Mouse (Mus musculus) olfactory bulb, adult 2 months (tissue): ENCODE data around the gene Tmub1.

Experiments used
- CTCF ChIP-seq: fragments of 200-500 bp; IDR thresholded peaks from 2 replicates; pipeline ENCODE4 v1.5.1; 2012; ENCODE audit warnings: low read depth, mild to moderate bottlenecking, low read length, moderate library complexity; ENCODE audit not compliant: insufficient read depth
- POLR2A ChIP-seq: fragments of 200-500 bp; IDR thresholded peaks from 2 replicates; pipeline ENCODE4 v1.6.1; 2012; ENCODE audit warnings: mild to moderate bottlenecking, low read depth, low read length, moderate library complexity; ENCODE audit not compliant: insufficient read depth

DNA sequence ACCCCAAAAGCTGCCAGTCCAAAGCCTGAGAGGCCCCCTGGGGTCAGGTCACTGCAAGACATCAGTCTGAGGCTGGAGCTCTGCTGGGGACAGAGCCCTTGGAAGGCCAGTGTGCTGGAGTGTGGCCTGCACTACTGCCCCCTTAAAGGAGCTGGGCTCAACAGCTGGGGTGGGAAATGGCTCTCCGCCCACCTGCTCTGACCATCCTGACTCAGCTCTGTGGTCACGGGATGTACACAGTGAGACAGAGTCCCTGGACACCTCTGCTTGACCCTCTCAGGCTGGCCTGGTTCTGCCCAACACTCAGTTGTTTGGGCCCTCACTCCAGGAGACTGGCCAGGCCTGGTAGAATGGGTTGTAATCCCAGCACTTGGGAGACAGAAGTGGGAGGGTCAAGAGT, 38.2 kb downstream of the Tmub1 start:
- TF ChIP-seq CTCF, result no peak
- TF ChIP-seq POLR2A, result no peak
